Mouse (Mus musculus) spleen, embryonic (tissue): ENCODE measurements around the gene Olfr851.

ENCODE experiments used
- CTCF ChIA-PET: fragments of 350-600 bp; sonication (Branson Sonifier 250); formaldehyde crosslinking; loops from one replicate; lab custom pipeline; 2022; lab: Charles Lee

Gene Olfr851

GRCm38 (mm10) chr9:19492995-19493394 lies at the start of gene Olfr851:
Gene Olfr851, plus strand, starts transcription at chr9:19493295.
- CTCF ChIA-PET = no interaction called here

- CTCF ChIA-PET = no interaction called here
Measured at GRCm38 (mm10) chr9:19478148-19478547, 14.9 kb upstream of the Olfr851 start, which contains the start of gene Olfr850. Gene Olfr850, minus strand, starts transcription at chr9:19478248.

GRCm38 (mm10) chr9:19540976-19541375 lies 47.9 kb downstream of the Olfr851 start, which contains the start of gene Olfr853:
Gene Olfr853, minus strand, starts transcription at chr9:19541076.
- CTCF ChIA-PET = interaction anchor here (0.5 kb wide), 1 partner anchor 40 kb away, joined by 3 read pairs; no protein-coding TSS in a partner anchor
